Mouse (Mus musculus) heart, postnatal 36 days (tissue): ENCODE measurements at regions not wholly inside any gene's neighbourhood (a gene's known extent, or its start where the extent isn't known, plus 50 kb on each side); places are given as distances from the start of the nearest gene placed in this dataset.

Experiments used
- DNase-seq, 2 experiments: peaks; one replicate each; pipeline ENCODE4 v3.0.0; 2021 to 2022
- intact Hi-C: fragments of 180-260 bp; cut with DNase I; formaldehyde crosslinking; loops from one replicate; pipeline ENCODE4 v1.15.1; 2025

GRCm38 (mm10) chr2:57424879-57425278 is 187.4 kb downstream of the Gpd2 start:
- intact Hi-C loops, result no loop called here

GRCm38 (mm10) chr2:57425439-57425838 is 188.0 kb downstream of the Gpd2 start:
- intact Hi-C loops, result no loop called here
- no peak for DNase-seq

More at GRCm38 (mm10) chr2:57424879-57425278, 187.4 kb downstream of the Gpd2 start:
- DNase-seq, result no peak

GRCm38 (mm10) chr2:57450996-57451770 is 213.7 kb downstream of the Gpd2 start:
- intact Hi-C loops, result no loop called here
- no peak for DNase-seq

DNA sequence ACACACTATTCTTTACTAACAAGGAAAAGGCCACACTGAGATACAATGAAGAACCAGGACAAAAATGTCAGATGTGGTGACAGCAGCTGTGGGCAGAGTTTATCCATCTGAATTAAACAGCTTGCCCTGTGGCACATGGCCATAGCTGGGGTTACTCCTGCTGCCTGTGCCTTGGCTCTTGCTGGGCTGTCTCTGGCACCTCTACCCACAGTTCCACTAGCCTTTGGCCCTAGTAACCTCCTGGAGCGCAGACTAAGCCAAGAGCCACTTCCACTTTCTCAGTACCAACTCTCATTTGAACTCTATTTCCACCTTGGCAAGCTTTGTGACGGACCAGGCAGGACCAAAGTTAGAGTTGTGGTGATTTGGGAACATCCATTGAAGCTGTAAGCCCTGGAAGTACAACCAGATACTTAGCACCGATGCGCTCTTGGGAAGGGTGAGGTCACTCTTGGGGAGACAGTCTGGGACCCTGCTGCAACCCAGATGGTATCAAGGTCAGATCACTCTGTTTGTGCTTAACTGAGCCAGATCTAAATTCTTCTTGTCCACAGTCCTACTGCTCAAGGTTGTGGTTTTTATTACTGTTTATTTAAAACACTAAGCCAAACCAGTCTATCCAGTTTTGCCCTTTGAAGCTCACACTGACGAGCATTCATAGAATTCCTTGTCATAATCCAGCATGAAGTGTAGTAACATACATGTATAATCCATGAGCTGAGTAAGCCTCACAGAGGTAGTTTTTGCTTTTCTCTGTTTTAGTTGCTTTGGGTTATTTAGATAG is 216.7 kb downstream of the Gpd2 start:
- no peak for DNase-seq
- intact Hi-C loops, result no loop called here

- DNase-seq, result no peak
- intact Hi-C loops, result no loop called here
Observed at GRCm38 (mm10) chr2:57459901-57460300, 222.5 kb downstream of the Gpd2 start.

- DNase-seq, result no peak
- intact Hi-C loops, result no loop called here
Observed at GRCm38 (mm10) chr2:57473873-57474272, 236.4 kb downstream of the Gpd2 start.

DNA sequence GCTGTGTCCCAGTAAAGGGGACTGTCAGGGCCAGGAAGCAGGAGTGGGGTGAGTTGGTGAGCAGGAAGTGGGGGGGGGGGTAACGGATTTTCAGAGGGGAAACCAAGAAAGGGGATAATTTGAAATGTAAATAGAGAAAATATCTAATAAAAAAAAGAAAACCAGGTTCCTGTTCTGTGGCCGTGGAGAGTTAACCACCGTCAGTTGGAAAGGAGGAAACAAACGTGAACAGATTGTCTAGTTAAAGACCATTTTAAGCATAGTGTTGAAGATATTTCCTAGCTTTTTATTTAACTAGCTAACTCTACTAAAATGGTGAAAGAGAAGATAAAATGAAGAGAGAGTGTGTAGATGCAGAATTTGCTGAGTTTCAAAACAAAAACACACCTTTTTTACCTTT is 254.7 kb downstream of the Gpd2 start:
- intact Hi-C loops, result no loop called here
- DNase-seq, result no peak

- intact Hi-C loops, result no loop called here
- no peak for DNase-seq
Observed at GRCm38 (mm10) chr2:57492914-57493621, 255.6 kb downstream of the Gpd2 start.

DNA sequence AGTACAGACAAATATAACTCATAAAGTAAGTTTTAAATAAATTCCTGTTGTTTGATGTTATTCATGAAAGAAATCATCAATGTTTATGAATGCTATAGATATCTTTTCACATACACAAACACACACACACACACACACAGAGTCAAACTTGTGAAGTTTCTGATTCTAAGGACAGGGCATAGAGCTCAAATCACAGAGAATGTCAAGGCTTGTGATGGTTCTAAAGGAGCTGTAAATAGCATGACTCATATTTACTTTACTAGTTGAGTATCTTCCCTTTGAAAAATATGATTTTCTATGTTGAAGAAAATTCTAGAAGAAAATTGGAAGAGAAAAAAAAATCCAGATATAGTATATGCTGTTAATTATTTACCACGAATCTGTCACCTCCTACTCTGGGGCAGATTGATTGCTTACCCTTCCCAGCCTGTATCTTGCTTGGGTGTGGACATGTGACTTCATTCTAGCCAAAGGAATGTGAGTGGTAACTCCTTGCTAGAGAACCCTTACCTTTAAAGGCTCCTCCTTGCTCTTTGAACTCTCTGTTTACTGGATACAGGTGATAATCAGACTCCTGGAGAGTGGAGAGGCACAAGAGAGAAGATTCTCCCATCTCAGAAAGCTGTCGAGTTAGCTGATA is 259.0 kb downstream of the Gpd2 start:
- intact Hi-C loops, result no loop called here
- DNase-seq, result no peak

DNA sequence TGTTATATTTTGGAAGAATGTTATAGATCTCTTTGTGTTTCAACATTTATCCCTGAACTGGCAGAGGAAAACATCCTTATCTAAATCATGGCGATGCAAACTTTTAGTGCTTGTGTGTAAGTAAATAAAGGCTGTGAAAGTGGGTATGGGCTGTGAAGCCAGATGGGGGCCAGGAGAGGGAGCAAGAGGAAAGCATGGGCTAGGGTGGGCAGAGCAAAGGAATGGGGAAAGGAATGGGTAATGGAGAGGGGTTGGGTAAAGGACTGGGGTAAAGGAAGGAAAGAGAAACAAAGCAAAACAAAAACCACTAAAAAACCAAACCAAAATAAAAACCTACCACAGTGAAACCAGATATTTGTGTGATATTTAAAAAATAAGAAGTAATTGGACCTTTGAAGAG is 260.5 kb downstream of the Gpd2 start:
- DNase-seq, result no peak
- intact Hi-C loops, result no loop called here

GRCm38 (mm10) chr2:57504678-57505077 is 267.2 kb downstream of the Gpd2 start:
- intact Hi-C loops, result no loop called here
- no peak for DNase-seq

DNA sequence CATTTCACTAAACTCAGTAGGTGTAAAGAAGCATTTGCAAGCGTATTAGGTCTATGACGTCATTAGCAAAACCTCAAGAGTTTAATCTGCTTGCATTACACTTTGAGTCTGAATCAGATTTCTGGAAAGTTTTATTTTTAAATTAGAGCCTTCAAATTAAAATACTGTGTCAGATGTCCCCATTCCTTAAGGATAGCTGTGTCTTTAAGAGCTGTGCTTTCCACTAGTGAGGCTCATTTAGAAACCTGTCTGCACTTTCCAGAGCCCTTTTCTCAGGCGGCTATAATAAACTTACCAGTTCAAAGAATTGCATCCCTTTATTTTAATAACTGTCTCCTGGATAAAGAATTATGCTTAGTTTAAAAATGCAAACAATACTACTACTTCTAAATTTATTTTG is 285.0 kb downstream of the Gpd2 start:
- intact Hi-C loops, result no loop called here

DNA sequence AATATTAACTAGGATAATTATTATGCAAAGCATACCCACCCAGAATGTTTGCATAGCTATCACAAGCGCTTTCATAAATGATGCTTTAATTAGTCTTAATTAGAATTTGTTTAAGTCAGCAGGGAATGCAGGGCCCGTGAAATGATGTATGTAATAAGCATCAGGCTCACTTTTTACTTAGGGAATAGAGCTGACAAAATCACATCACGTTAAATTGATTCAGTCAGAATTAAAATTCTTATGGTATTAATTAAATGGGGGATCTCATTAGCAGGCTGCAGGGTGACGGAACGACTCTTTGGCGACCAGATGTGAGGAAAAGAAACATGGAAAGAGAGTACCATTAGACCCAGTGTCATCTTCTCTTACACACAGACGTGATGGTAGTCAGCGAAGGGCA is 285.5 kb downstream of the Gpd2 start:
- intact Hi-C loops, result no loop called here
- no peak for DNase-seq

More for the DNA sequence above, 285.0 kb downstream of the Gpd2 start:
- no peak for DNase-seq

- DNase-seq, result no peak
- intact Hi-C loops, result no loop called here
Observed at GRCm38 (mm10) chr2:57527966-57528365, 290.5 kb downstream of the Gpd2 start.

- DNase-seq, result no peak
- intact Hi-C loops, result no loop called here
Observed at GRCm38 (mm10) chr2:57539842-57540241, 302.4 kb downstream of the Gpd2 start.

- intact Hi-C loops, result no loop called here
- DNase-seq, result no peak
Observed at GRCm38 (mm10) chr2:57565258-57565657, 327.8 kb downstream of the Gpd2 start.

- DNase-seq, result no peak
Observed at GRCm38 (mm10) chr2:57566103-57566502, 328.7 kb downstream of the Gpd2 start.

DNA sequence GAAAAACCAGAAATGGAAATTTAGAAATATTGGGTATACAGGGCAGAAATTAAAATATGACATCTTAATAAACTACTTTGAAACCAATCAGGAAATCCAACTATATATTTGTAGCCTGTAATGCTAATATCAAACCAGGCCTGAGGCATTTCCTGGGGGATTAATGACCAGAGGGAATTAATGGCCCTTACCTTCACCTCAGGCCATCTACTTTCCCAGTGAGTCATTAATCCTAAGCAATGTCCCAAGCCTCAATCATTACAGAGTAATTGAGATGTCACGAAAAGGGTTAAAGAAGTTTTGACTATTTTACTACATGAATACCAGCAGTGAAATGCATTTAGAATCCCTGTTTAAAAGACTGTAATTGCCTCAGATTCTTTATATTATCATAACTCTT is 329.7 kb downstream of the Gpd2 start:
- no peak for DNase-seq
- intact Hi-C loops, result no loop called here

More at GRCm38 (mm10) chr2:57566103-57566502, 328.7 kb downstream of the Gpd2 start:
- intact Hi-C loops, result no loop called here

DNA sequence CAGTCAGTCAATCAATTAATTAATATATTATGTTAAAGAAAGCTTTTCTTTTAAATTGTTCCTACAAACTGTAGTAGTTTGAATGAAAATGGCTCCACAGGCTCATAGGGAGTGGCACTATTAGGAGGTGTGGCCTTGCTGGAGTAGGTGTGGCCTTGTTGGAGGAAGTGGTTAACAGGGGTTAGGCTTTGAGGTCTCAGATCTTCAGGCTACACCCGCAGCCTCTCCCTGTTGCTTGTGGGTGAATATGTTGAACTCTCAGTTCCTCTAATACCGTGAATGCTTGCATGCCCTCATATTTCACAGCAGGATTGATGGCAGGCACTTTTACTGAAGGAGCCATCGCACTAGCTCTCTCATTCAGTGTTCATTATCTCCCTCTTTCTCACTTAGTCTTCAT is 349.6 kb downstream of the Gpd2 start:
- DNase-seq, result no peak
- intact Hi-C loops, result no loop called here

GRCm38 (mm10) chr2:57593558-57593957 is 356.1 kb downstream of the Gpd2 start:
- intact Hi-C loops, result no loop called here

More at GRCm38 (mm10) chr2:57593558-57593957, 356.1 kb downstream of the Gpd2 start:
- no peak for DNase-seq
